Mouse (Mus musculus) thymus, adult 2 months (tissue): Measurements from ENCODE around the gene Actr1a. TPM values are rescaled to one million over a fixed set of nuclear protein-coding genes. Genes with fewer than 3 reads are reported as not detected.

Experiments
- DNase-seq: peaks from one replicate; pipeline ENCODE4 v3.0.0; 2021
- H3K27ac ChIP-seq: fragments of 200-500 bp; 2 replicates; pipeline ENCODE4 v1.5.1; 2012; ENCODE audit warnings: low read length, control low read depth; ENCODE audit not compliant: control insufficient read depth, insufficient read depth
- H3K27me3 ChIP-seq: fragments of 200-500 bp; 2 replicates; pipeline ENCODE4 v1.6.1; 2012; ENCODE audit warnings: mild to moderate bottlenecking, low read length, moderate library complexity, mixed read lengths; ENCODE audit not compliant: control insufficient read depth, insufficient read depth
- H3K36me3 ChIP-seq: fragments of 200-500 bp; 2 replicates; pipeline ENCODE4 v1.6.1; 2012; ENCODE audit warnings: mild to moderate bottlenecking, low read length, moderate library complexity; ENCODE audit not compliant: control insufficient read depth, insufficient read depth
- H3K4me1 ChIP-seq: fragments of 200-500 bp; replicated peaks from 2 replicates; pipeline ENCODE4 v1.6.1; 2012; ENCODE audit warnings: low read length; ENCODE audit not compliant: control insufficient read depth, insufficient read depth
- H3K4me3 ChIP-seq: fragments of 200-500 bp; 2 replicates; pipeline ENCODE4 v1.5.1; 2012; ENCODE audit warnings: mild to moderate bottlenecking, low read length, control low read depth, moderate library complexity; ENCODE audit not compliant: control insufficient read depth, insufficient read depth
- CTCF ChIP-seq: fragments of 200-500 bp; IDR thresholded peaks from 2 replicates; pipeline ENCODE4 v1.5.1; 2012; ENCODE audit warnings: mild to moderate bottlenecking, control low read depth, low read length, moderate library complexity, borderline replicate concordance; ENCODE audit not compliant: control insufficient read depth, poor library complexity, insufficient read depth; ENCODE audit errors: extremely low read depth
- POLR2A ChIP-seq: fragments of 200-500 bp; IDR thresholded peaks from 2 replicates; pipeline ENCODE4 v1.6.1; 2012; ENCODE audit warnings: mild to moderate bottlenecking, low read length, control low read depth, moderate library complexity; ENCODE audit not compliant: control insufficient read depth, poor library complexity, insufficient read depth; ENCODE audit errors: extremely low read depth
- WGBS: fragments of 180-500 bp; shearing (Covaris S2); methylation state at CpG from one replicate; pipeline ENCODE4 v1.1.7; 2018; 5-methylcytosine and 5-hydroxymethylcytosine counted together
- polyA plus RNA-seq: library from polyadenylated mRNA; depleted of rRNA; stranded (reverse); fragments of >200 nt; gene quantifications from 2 replicates; pipeline ENCODE4 v1.2.3, GENCODE M21; 2012

The Actr1a gene
- polyA plus RNA-seq, 1 experiment = 164 TPM

GRCm38 (mm10) chr19:46347146-46347545 is 48.4 kb downstream of the Actr1a start:
- H3K4me1 ChIP-seq = peaks cover 9% of the 10 kb centered on the region
- H3K27ac ChIP-seq = no peak overlapping the region
- H3K36me3 ChIP-seq = no peaks in the 10 kb centered on the region
- no peak for DNase-seq
- WGBS = 95% methylated on average over 1 of the region's 1 CpGs
- no peak overlapping the region for H3K4me3 ChIP-seq
- H3K27me3 ChIP-seq = peaks cover 2% of the 10 kb centered on the region; the same call in 1 of the 2 replicates
- no peak for TF ChIP-seq POLR2A
- no peak for TF ChIP-seq CTCF

DNA sequence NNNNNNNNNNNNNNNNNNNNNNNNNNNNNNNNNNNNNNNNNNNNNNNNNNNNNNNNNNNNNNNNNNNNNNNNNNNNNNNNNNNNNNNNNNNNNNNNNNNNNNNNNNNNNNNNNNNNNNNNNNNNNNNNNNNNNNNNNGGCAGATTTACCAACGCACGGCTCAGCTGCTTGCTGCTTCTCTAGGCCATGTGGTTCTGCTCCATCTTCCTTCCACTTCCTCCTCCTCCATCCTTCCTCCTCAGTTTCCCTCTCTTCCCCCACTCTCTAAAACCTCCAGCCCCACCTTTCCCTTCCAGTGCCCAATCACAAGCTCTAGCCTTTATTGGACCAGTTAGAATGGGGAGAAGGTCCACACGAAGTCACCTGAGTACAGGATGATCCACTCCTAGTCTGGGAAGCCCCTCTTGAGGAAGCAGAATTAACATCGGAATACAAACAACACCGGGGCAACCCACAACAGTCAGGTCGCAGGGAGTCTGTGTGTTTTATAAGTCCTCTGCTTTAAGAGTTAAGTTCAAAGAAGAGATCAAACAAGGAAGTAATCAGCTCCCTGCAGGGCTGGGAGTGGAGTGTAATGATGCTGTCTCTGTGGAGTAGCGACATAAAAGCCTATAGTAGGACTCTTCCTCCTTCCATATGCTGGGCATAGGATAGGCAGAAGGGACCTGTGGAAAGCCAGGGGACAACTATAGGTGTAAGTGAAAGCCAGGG is 50.7 kb downstream of the Actr1a start:
- Histone ChIP-seq H3K27ac (no peak overlapping the region), H3K27me3 (peaks cover 2% of the 10 kb centered on the region; the same call in 1 of the 2 replicates), H3K4me1 (peaks cover 9% of the 10 kb centered on the region), H3K4me3 (no peak overlapping the region), H3K36me3 (no peaks in the 10 kb centered on the region)
- DNase-seq = no peak
- 59% methylated on average over 7 of the region's 7 CpGs for WGBS
- TF ChIP-seq CTCF (no peak), POLR2A (no peak)

DNA sequence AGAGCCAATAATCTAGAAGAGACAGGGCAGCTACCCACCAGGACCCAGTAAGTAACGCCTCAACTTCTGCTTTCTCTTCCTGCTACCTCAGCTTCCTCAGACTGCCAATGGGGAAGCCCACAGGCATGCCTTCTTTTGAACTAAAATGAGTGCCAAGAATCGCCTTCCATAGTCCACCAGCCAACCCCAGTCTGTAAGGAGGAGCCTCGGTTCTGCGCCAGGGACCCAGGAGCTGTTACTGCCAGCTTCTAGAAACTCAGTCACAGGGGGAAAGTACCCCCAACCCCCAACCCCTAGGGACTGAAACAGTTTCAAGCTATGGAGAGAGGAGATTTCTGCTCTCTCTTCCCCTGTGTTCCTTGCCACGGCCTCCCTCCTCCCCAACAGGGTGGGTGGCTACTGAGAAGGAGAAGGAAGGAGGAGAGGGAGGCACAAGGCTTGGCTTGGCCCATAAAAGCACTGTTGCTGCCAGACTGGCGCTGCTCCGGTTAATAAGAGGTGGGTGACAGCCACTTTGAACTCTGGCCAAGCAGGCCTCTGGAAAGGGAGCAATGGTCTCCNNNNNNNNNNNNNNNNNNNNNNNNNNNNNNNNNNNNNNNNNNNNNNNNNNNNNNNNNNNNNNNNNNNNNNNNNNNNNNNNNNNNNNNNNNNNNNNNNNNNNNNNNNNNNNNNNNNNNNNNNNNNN is 56.1 kb downstream of the Actr1a start:
- H3K36me3 ChIP-seq = no peaks in the 10 kb centered on the region
- peak overlapping the region; percentile 13; the same call in 1 of the 2 replicates for H3K27ac ChIP-seq
- no peak overlapping the region for H3K4me3 ChIP-seq
- no peak for TF ChIP-seq POLR2A
- TF ChIP-seq CTCF = no peak
- H3K27me3 ChIP-seq = no peaks in the 10 kb centered on the region
- H3K4me1 ChIP-seq = peaks cover 15% of the 10 kb centered on the region
- WGBS = 26% methylated on average over 7 of the region's 7 CpGs
- no peak for DNase-seq

DNA sequence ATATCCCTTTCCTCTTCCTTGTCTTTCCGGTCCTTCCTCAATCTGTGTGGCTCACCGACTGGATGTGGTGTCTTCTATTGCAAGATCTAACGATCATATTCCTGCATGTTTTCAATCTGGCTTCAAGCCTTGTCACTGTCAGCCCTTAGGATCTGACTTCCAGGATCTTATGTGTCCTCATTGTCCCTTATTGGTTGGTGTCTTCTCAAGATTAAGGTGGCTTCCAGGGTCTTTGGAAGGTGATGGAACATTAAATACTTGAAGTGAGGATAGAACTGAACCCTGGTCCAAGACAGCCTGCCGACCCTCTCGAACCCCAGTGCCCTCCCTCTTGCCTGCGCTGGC is 56.6 kb downstream of the Actr1a start:
- H3K27ac ChIP-seq = no peak overlapping the region
- peaks cover 15% of the 10 kb centered on the region for H3K4me1 ChIP-seq
- 4% methylated on average over 6 of the region's 6 CpGs for WGBS

GRCm38 (mm10) chr19:46338331-46338936 is 57.1 kb downstream of the Actr1a start, which contains the start of gene Cuedc2:
Gene Cuedc2 (minus strand): TSS chr19:46338702.
- Histone ChIP-seq H3K4me1 (peaks cover 15% of the 10 kb centered on the region), H3K36me3 (no peaks in the 10 kb centered on the region), H3K27ac (peak within 1 kb of the TSS; percentile 13; the same call in 1 of the 2 replicates), H3K4me3 (peak within 1 kb of the TSS; percentile 72), H3K27me3 (no peaks in the 10 kb centered on the region)
- peak; percentile 96 for DNase-seq
- TF ChIP-seq POLR2A (0 out of 2 replicates have a peak, but pooled peaks have one; percentile 9), CTCF (0 out of 2 replicates have a peak, but pooled peaks have one; percentile 11)
- under 1% methylated on average over 31 of the region's 31 CpGs for WGBS

More for the DNA sequence above, 56.6 kb downstream of the Actr1a start:
- Histone ChIP-seq H3K27me3 (no peaks in the 10 kb centered on the region), H3K36me3 (no peaks in the 10 kb centered on the region), H3K4me3 (no peak overlapping the region)
- TF ChIP-seq POLR2A (no peak), CTCF (no peak)
- no peak for DNase-seq

DNA sequence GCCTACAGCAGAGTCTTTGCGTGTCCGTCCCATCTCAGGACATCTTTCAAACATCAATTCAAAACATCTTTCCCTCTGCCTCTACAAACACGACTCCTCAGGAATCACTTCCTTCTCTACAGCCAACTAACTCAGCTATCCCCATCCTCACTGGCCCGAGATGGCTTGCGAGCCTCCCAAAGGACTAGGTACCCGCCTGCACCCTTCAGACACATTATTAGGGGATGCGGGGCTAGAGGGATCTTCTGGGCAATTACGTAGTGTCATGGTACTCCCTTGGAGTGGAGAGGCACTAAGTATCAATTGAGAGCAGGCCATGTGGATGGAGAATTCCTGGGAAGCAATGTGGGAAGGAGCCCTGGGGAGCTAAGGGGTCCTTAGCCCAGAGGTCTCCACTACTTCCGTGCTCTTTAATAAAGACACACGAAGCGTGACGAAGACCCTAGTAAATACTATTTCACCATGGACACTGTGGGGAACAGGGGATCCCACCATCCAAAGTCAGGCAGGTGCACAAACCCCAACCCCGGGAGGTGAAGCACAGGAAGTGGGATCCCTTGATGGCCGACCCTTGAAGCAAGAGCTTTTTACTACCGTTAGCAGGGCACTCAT is 57.7 kb downstream of the Actr1a start:
- no peak for DNase-seq
- Histone ChIP-seq H3K4me1 (peaks cover 15% of the 10 kb centered on the region), H3K27me3 (no peaks in the 10 kb centered on the region), H3K27ac (no peak overlapping the region), H3K36me3 (no peaks in the 10 kb centered on the region), H3K4me3 (peak overlapping the region; percentile 72)
- 0 out of 2 replicates have a peak, but pooled peaks have one; percentile 8 for TF ChIP-seq POLR2A
- TF ChIP-seq CTCF = no peak
- 45% methylated on average over 15 of the region's 15 CpGs for WGBS
